Mouse (Mus musculus): Measurements from ENCODE around the gene Cyp2f2.
A peak's percentile ranks its signal among the peaks of the same experiment; 100 is the strongest.

The Cyp2f2 gene

DNA sequence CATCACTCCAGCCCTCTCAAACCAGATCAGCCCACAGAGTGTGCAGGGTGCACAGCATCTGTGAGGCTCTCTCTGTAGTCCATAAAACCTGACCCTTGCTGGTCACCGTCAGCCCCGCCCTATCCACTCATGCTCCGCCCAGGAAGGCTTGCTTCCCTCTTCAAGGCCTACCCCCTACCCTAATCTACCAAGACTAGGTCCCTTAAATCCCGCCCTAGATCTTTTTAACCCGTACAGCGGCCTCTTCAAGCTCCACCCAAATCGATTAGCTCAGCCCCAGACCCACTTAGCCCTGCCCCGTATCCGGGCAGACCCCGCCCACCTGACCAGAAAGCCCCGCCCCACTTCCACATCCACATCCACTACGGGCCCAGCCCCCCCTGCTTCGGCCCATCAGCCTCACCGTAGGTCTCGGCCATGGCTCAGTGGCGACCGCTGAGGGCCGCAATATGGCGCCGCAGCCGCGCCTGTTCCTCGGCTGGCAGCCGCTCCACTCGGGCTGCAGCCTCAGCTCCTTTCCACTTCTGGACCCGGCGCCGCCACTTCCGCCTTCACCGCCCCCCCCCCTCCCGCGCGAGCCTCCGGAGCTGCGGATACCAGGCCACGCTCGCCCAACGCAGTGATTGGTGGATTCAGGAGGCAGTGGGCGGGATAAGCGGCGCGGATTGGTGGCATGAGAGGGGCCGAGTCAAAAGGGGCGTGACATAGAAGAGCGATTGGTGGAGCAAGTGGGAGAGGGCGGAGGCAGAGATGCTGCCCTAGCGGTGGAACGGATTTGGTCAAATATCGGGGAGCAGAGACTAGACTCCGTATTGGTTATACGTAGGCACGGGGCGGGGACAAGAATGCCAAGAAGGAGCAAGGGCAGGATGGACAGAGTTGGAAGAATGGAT is 58.9 kb downstream of the Cyp2f2 start, which contains the start of gene Rab4b:
Gene Rab4b, minus strand, starts transcription at position 573 of the 893 bp plus-strand sequence.
- DNase-seq (ENCODE audit: low read depth, low spot score), result peak; percentile 100

DNA sequence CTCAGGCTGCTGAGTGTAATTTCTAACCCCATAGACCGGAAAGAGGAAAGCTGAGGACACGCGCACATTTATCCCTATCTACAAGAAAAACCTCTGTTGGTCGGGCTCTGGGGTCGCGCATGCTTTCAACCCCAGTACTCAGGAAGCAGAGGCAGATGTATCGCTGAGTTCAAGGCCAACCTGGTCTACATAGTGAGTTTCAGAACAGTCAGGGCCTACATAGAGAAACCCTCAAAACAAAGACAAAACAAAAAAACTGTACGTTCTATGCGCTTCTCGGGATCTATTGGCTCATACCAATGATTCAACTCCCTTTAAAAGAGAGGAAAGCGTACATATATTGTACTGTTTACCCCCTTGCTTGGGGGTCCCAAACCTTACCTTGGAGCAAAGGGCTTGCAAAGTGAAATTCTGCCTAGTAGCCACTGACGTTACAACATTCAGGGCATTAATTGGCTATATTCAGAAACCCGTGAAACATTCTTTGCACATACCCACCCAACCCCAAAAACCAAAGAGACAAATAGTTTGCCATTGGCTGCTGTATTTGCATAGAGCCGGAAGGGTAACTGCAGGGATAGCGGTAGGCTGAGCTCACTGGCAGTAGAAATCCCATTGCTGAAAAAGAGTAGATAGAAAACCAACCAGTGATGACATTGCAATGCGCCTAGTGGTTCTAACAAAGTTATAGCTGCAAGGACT is 59.7 kb downstream of the Cyp2f2 start:
- peak; percentile 93 for DNase-seq (ENCODE audit: low read depth, low spot score)

DNA sequence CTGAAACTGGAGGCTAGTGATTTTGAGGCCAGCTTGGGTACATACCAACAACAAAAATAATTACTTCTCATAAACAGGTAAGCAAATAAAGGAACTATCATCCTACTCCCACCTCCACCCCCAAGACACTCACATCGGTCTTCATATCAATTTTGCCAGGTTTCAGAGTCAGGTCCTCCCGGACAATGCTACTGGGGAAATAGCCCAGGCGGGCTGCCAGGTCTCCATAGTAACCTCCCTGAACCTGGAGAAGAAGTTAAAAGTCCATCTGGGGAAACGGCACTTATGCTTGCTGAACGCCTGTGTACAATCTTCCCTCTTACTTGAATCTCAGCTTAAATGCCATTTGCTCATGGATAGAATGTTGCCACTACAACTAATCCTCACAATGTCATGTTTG is 60.3 kb downstream of the Cyp2f2 start:
- no peak for DNase-seq (ENCODE audit: low read depth, low spot score)

DNA sequence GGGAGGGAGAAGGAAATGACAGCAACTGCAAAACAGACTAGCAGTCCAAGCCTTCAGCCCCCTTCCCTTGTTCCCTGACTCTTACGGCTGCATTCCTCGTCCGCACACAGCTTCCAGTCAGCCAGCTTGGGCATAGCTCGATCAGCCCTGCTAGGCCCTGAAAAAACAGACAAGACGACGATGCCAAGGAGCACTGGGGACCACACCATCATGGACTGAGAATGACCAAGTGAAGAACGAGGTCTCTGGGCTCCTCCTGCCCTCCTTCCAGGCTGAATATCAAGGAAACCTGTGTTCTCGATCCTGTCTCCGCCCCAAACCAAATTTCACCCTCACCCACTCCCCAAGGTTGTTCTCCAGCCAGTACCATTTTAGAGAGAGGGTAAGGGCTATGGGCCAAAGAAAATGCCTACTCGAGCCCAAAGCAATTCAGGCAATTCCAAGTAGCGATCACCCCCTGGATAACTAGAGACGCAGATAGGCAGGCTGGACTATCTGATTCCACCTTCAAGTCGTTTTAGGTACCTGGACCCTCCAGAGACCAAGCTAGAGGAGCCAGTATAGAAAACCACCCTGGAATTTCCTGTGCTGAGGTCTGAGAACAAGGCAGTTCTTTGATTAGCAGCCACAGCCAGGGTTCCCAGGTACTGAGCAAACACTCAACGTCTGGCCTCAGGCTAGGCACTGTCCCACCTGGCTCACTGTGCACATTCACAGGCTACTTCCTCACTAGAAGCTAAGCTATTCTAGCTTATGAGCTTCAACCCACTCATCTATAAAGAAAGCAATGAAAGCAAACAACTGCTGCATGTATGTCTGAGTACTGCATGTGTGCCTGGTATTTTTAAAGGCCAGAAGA is 61.4 kb downstream of the Cyp2f2 start, which contains the start of the genes Gm21983 and Mia:
Gene Gm21983, minus strand, starts transcription at position 250 of the 859 bp plus-strand sequence.
Gene Mia, minus strand, starts transcription at position 321 of the 859 bp plus-strand sequence.
- no peak for DNase-seq (ENCODE audit: low read depth, low spot score)

DNA sequence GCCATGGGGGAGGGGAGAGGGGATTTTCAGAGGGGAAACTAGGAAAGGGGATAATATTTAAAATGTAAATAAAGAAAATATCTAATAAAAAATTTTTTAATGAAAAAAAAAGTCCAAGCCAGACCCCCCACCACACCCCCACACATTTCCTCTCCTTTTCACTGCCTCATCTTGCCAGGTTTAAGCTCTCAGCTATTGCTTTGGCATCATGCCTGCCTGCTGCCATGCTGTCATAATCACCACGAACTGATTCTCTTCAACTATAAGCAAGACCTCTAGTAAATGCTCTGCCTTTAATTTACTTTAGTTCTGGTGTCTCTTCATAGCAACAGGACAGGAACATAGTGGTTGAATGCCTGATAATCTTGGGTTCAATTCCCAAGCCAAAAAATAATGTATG is 62.8 kb downstream of the Cyp2f2 start:
- no peak for DNase-seq (ENCODE audit: low read depth, low spot score)

All from A20 (cell line).